Mouse (Mus musculus): ENCODE results near the gene Fam111a. TPM values are rescaled to one million over a fixed set of nuclear protein-coding genes. Genes with fewer than 3 reads are reported as not detected.
"Not testable (repeated sequence)": the region's sequence is repeated elsewhere in the genome, so short reads cannot be mapped to it uniquely, and the experiment has no call there.

The Fam111a gene
- polyA plus RNA-seq (2015; fragmentation: Nextera tagmentation; extraction: Ambion mirVana), result 17.5 and 19.3 TPM in 2 replicates

- H3K9ac ChIP-seq; H3K36me3 ChIP-seq; H3K9me3 ChIP-seq; H3K27me3 ChIP-seq; H3K4me3 ChIP-seq; H3K4me2 ChIP-seq (replicated peaks); ATAC-seq (ENCODE audit: low FRiP score, low read depth); H3K4me1 ChIP-seq; H3K27ac ChIP-seq: not testable (repeated sequence)
- WGBS, result 83% methylated on average over 11 of the region's 11 CpGs
Observed at GRCm38 (mm10) chr19:12545440-12545839, at the start of gene Fam111a. Gene Fam111a (plus strand): TSS chr19:12545740.

GRCm38 (mm10) chr19:12496241-12496640 is 49.3 kb upstream of the Fam111a start:
- Histone ChIP-seq H3K4me2 (replicated peaks) (no peak overlapping the region), H3K36me3 (peaks cover 10% of the 10 kb centered on the region), H3K4me1 (peaks cover 11% of the 10 kb centered on the region), H3K9ac (no peak overlapping the region), H3K27ac (no peak overlapping the region), H3K9me3 (no peaks in the 10 kb centered on the region), H3K27me3 (peaks cover 12% of the 10 kb centered on the region), H3K4me3 (no peak overlapping the region)
- WGBS, result 85% methylated on average over 2 of the region's 2 CpGs
- ATAC-seq (ENCODE audit: low FRiP score, low read depth), result no peak

- H3K9me3 ChIP-seq, result no peaks in the 10 kb centered on the region
- no peak overlapping the region for H3K4me2 ChIP-seq (replicated peaks)
- WGBS, result 82% methylated on average over 2 of the region's 2 CpGs
- peaks cover 11% of the 10 kb centered on the region for H3K4me1 ChIP-seq
- no peak overlapping the region for H3K4me3 ChIP-seq
- no peaks in the 10 kb centered on the region for H3K36me3 ChIP-seq
- no peak overlapping the region for H3K27ac ChIP-seq
- no peak overlapping the region for H3K9ac ChIP-seq
- no peak for ATAC-seq (ENCODE audit: low FRiP score, low read depth)
- peaks cover 12% of the 10 kb centered on the region for H3K27me3 ChIP-seq
Observed at GRCm38 (mm10) chr19:12497909-12498308, 47.6 kb upstream of the Fam111a start.

GRCm38 (mm10) chr19:12498321-12498720 is 47.2 kb upstream of the Fam111a start:
- Histone ChIP-seq H3K27me3 (peaks cover 12% of the 10 kb centered on the region), H3K36me3 (no peaks in the 10 kb centered on the region), H3K9me3 (no peaks in the 10 kb centered on the region), H3K27ac (no peak overlapping the region), H3K4me2 (replicated peaks) (no peak overlapping the region), H3K4me1 (peaks cover 11% of the 10 kb centered on the region), H3K4me3 (no peak overlapping the region), H3K9ac (no peak overlapping the region)
- no peak for ATAC-seq (ENCODE audit: low FRiP score, low read depth)
- 86% methylated on average over 4 of the region's 4 CpGs for WGBS

- no peaks in the 10 kb centered on the region for H3K9me3 ChIP-seq
- no peak for ATAC-seq (ENCODE audit: low FRiP score, low read depth)
- H3K27ac ChIP-seq, result no peak overlapping the region
- no peaks in the 10 kb centered on the region for H3K36me3 ChIP-seq
- WGBS, result 75% methylated on average over 1 of the region's 1 CpGs
- no peak overlapping the region for H3K4me3 ChIP-seq
- H3K4me2 ChIP-seq (replicated peaks), result peak overlapping the region; percentile 92
- H3K4me1 ChIP-seq, result peaks cover 11% of the 10 kb centered on the region
- peaks cover 12% of the 10 kb centered on the region for H3K27me3 ChIP-seq
- H3K9ac ChIP-seq, result no peak overlapping the region
Observed at GRCm38 (mm10) chr19:12498941-12499340, 46.6 kb upstream of the Fam111a start.

- WGBS, result 19% methylated on average over 2 of the region's 2 CpGs
- peaks cover 11% of the 10 kb centered on the region for H3K4me1 ChIP-seq
- no peaks in the 10 kb centered on the region for H3K9me3 ChIP-seq
- no peaks in the 10 kb centered on the region for H3K36me3 ChIP-seq
- H3K4me3 ChIP-seq, result peak overlapping the region; percentile 79
- no peak overlapping the region for H3K9ac ChIP-seq
- no peak overlapping the region for H3K27ac ChIP-seq
- H3K27me3 ChIP-seq, result peaks cover 12% of the 10 kb centered on the region
- ATAC-seq (ENCODE audit: low FRiP score, low read depth), result 0 out of 2 replicates have a peak, but pooled peaks have one; percentile 12
- peak overlapping the region; percentile 92 for H3K4me2 ChIP-seq (replicated peaks)
Observed at GRCm38 (mm10) chr19:12499485-12499884, 46.1 kb upstream of the Fam111a start.

- Histone ChIP-seq H3K9me3 (no peaks in the 10 kb centered on the region), H3K36me3 (no peaks in the 10 kb centered on the region), H3K4me2 (replicated peaks) (peak overlapping the region; percentile 92), H3K27me3 (peaks cover 12% of the 10 kb centered on the region), H3K4me3 (peak overlapping the region; percentile 79), H3K4me1 (peaks cover 11% of the 10 kb centered on the region), H3K9ac (peak overlapping the region; percentile 39; the same call in 1 of the 2 replicates), H3K27ac (no peak overlapping the region)
- 10% methylated on average over 3 of the region's 3 CpGs for WGBS
- ATAC-seq (ENCODE audit: low FRiP score, low read depth), result no peak
Observed at GRCm38 (mm10) chr19:12500124-12500523, 45.4 kb upstream of the Fam111a start.

- ATAC-seq (ENCODE audit: low FRiP score, low read depth), result peak; percentile 49
- Histone ChIP-seq H3K4me3 (peak overlapping the region; percentile 79), H3K4me1 (peaks cover 11% of the 10 kb centered on the region), H3K4me2 (replicated peaks) (peak overlapping the region; percentile 92), H3K36me3 (no peaks in the 10 kb centered on the region), H3K9me3 (no peaks in the 10 kb centered on the region), H3K27ac (peak overlapping the region; percentile 77), H3K9ac (peak overlapping the region; percentile 86), H3K27me3 (peaks cover 12% of the 10 kb centered on the region)
- under 1% methylated on average over 33 of the region's 38 CpGs for WGBS
Observed at GRCm38 (mm10) chr19:12500881-12501311, 44.6 kb upstream of the Fam111a start.

- H3K36me3 ChIP-seq, result no peaks in the 10 kb centered on the region
- H3K9ac ChIP-seq, result peak within 1 kb of the TSS; percentile 86
- H3K4me2 ChIP-seq (replicated peaks), result peak within 1 kb of the TSS; percentile 92
- no peaks in the 10 kb centered on the region for H3K9me3 ChIP-seq
- peak; percentile 91 for ATAC-seq (ENCODE audit: low FRiP score, low read depth)
- peaks cover 12% of the 10 kb centered on the region for H3K27me3 ChIP-seq
- peak within 1 kb of the TSS; percentile 77 for H3K27ac ChIP-seq
- H3K4me3 ChIP-seq, result peak within 1 kb of the TSS; percentile 79
- H3K4me1 ChIP-seq, result peaks cover 11% of the 10 kb centered on the region
- WGBS, result under 1% methylated on average over 80 of the region's 80 CpGs
Observed at GRCm38 (mm10) chr19:12501370-12502347, 43.9 kb upstream of the Fam111a start, which contains the start of gene Dtx4. Gene Dtx4 (minus strand): TSS chr19:12501454.

- ATAC-seq (ENCODE audit: low FRiP score, low read depth), result no peak
- peaks cover 11% of the 10 kb centered on the region for H3K4me1 ChIP-seq
- 86% methylated on average over 7 of the region's 7 CpGs for WGBS
- no peaks in the 10 kb centered on the region for H3K9me3 ChIP-seq
- no peak overlapping the region for H3K4me3 ChIP-seq
- H3K27ac ChIP-seq, result no peak overlapping the region
- H3K27me3 ChIP-seq, result peaks cover 12% of the 10 kb centered on the region
- H3K9ac ChIP-seq, result no peak overlapping the region
- H3K4me2 ChIP-seq (replicated peaks), result no peak overlapping the region
- H3K36me3 ChIP-seq, result no peaks in the 10 kb centered on the region
Observed at GRCm38 (mm10) chr19:12502756-12503155, 42.8 kb upstream of the Fam111a start.

- Histone ChIP-seq H3K9ac (no peak overlapping the region), H3K36me3 (no peaks in the 10 kb centered on the region)
- no peak for ATAC-seq (ENCODE audit: low FRiP score, low read depth)
Observed at GRCm38 (mm10) chr19:12514621-12515020, 30.9 kb upstream of the Fam111a start.

More at GRCm38 (mm10) chr19:12514621-12515020, 30.9 kb upstream of the Fam111a start:
- no peaks in the 10 kb centered on the region for H3K4me1 ChIP-seq
- H3K27ac ChIP-seq, result no peak overlapping the region
- peaks cover 6% of the 10 kb centered on the region; the same call in 1 of the 2 replicates for H3K27me3 ChIP-seq
- H3K4me3 ChIP-seq, result no peak overlapping the region
- H3K4me2 ChIP-seq (replicated peaks), result no peak overlapping the region
- H3K9me3 ChIP-seq, result no peaks in the 10 kb centered on the region

Data from limb, embryonic 13.5 days (tissue).